Mouse (Mus musculus) liver, postnatal 0 days (tissue): ENCODE results near the gene Zfp940. TPM values are rescaled to one million over a fixed set of nuclear protein-coding genes. Genes with fewer than 3 reads are reported as not detected.
"Not testable (repeated sequence)": the region's sequence is repeated elsewhere in the genome, so short reads cannot be mapped to it uniquely, and the experiment has no call there.

Experiments
- ATAC-seq: fragments of 200-750 bp; cut with Nextera tagmentation; 2 replicates; pipeline ENCODE4 v1.8.0; 2017; ENCODE audit warnings: mild to moderate bottlenecking, moderate library complexity
- DNase-seq: peaks from one replicate; pipeline ENCODE4 v3.0.0-alpha.2; 2016
- H3K27ac ChIP-seq: fragments of 300-500 bp; sonication (generic); 2 replicates; pipeline ENCODE4 v1.5.1; 2014; ENCODE audit warnings: antibody characterized with exemption, moderate library complexity, mild to moderate bottlenecking, low read depth
- H3K27me3 ChIP-seq: fragments of 300-500 bp; sonication (generic); 2 replicates; pipeline ENCODE4 v1.6.1; 2014; ENCODE audit warnings: low read length, control low read depth, mixed read lengths; ENCODE audit not compliant: insufficient read depth
- H3K36me3 ChIP-seq: fragments of 300-500 bp; sonication (generic); replicated peaks from 2 replicates; pipeline ENCODE4 v1.6.1; 2014; ENCODE audit warnings: mild to moderate bottlenecking, control low read depth, low read length, moderate library complexity, mixed read lengths; ENCODE audit not compliant: insufficient read depth
- H3K4me1 ChIP-seq: fragments of 300-500 bp; sonication (generic); 2 replicates; pipeline ENCODE4 v1.6.1; 2014; ENCODE audit warnings: antibody characterized with exemption, mild to moderate bottlenecking, control low read depth; ENCODE audit not compliant: insufficient read depth
- H3K4me2 ChIP-seq: fragments of 300-500 bp; sonication (generic); 2 replicates; pipeline ENCODE4 v1.6.1; 2014; ENCODE audit warnings: low read depth, mild to moderate bottlenecking, low read length, moderate library complexity, mixed read lengths
- H3K4me3 ChIP-seq: fragments of 300-500 bp; sonication (generic); 2 replicates; pipeline ENCODE4 v1.5.1; 2014; ENCODE audit warnings: low read depth, low read length
- H3K9ac ChIP-seq: fragments of 300-500 bp; sonication (generic); replicated peaks from 2 replicates; pipeline ENCODE4 v1.6.1; 2014; ENCODE audit warnings: mild to moderate bottlenecking, moderate library complexity
- H3K9me3 ChIP-seq: fragments of 300-500 bp; sonication (generic); 2 replicates; pipeline ENCODE4 v1.6.1; 2016; ENCODE audit warnings: mild to moderate bottlenecking, control low read depth, low read length, mixed read lengths
- CTCF ChIP-seq: sonication (generic); IDR thresholded peaks from 2 replicates; pipeline ENCODE4 v1.5.1; 2016; ENCODE audit warnings: antibody characterized with exemption, low read depth
- EP300 ChIP-seq: IDR thresholded peaks from 2 replicates; pipeline ENCODE4 v1.6.1; 2016; ENCODE audit warnings: antibody characterized with exemption, low read depth, mild to moderate bottlenecking
- WGBS: fragments of 180-500 bp; shearing (Covaris S2); extraction: QIAGEN DNeasy Blood & Tissue Kit; methylation state at CpG from one replicate; pipeline ENCODE4 v1.1.7; 2014; ENCODE audit not compliant: insufficient replicate concordance; 5-methylcytosine and 5-hydroxymethylcytosine counted together
- polyA plus RNA-seq: library from polyadenylated mRNA; unstranded; fragments of >200 nt; fragmentation: Nextera tagmentation; extraction: Ambion mirVana; gene quantifications from 2 replicates; pipeline ENCODE4 v1.2.1, GENCODE M21; 2015

Gene Zfp940
- 0.39 and 0.42 TPM in 2 replicates for polyA plus RNA-seq

- DNase-seq (peak; percentile 80), ATAC-seq (peak; percentile 93)
- no peaks in the 10 kb centered on the region for H3K9me3 ChIP-seq
- H3K4me1 ChIP-seq = peaks cover 7% of the 10 kb centered on the region
- H3K27me3 ChIP-seq = no peaks in the 10 kb centered on the region
- TF ChIP-seq EP300 (no peak), CTCF (no peak)
- H3K4me2 ChIP-seq = peak within 1 kb of the TSS; percentile 93
- H3K36me3 ChIP-seq = no peaks in the 10 kb centered on the region
- peak within 1 kb of the TSS; percentile 64 for H3K4me3 ChIP-seq
- peak within 1 kb of the TSS; percentile 59 for H3K9ac ChIP-seq
- no peak within 1 kb of the TSS for H3K27ac ChIP-seq
- under 1% methylated on average over 21 of the region's 21 CpGs for WGBS
Measured at GRCm38 (mm10) chr7:29853219-29853842, at the start of gene Zfp940. Gene Zfp940, minus strand, starts transcription at chr7:29853669.

- WGBS = 85% methylated on average over 4 of the region's 4 CpGs
Measured at GRCm38 (mm10) chr7:29898351-29898750, 44.9 kb upstream of the Zfp940 start.

GRCm38 (mm10) chr7:29892756-29893155 is 39.3 kb upstream of the Zfp940 start:
- 95% methylated on average over 4 of the region's 4 CpGs for WGBS
- H3K36me3 ChIP-seq = peaks cover 38% of the 10 kb centered on the region
- H3K27me3 ChIP-seq = no peaks in the 10 kb centered on the region
- H3K4me1 ChIP-seq = no peaks in the 10 kb centered on the region
- no peak overlapping the region for H3K27ac ChIP-seq
- no peak overlapping the region for H3K4me2 ChIP-seq
- no peak overlapping the region for H3K9ac ChIP-seq
- no peak for ATAC-seq
- DNase-seq = no peak
- no peak overlapping the region for H3K4me3 ChIP-seq
- TF ChIP-seq EP300 (no peak), CTCF (no peak)
- H3K9me3 ChIP-seq = peaks cover 37% of the 10 kb centered on the region

More at GRCm38 (mm10) chr7:29898351-29898750, 44.9 kb upstream of the Zfp940 start:
- Histone ChIP-seq H3K9me3 (peaks cover 32% of the 10 kb centered on the region), H3K4me3 (no peak overlapping the region), H3K27me3 (no peaks in the 10 kb centered on the region), H3K4me2 (no peak overlapping the region), H3K36me3 (peaks cover 58% of the 10 kb centered on the region), H3K4me1 (no peaks in the 10 kb centered on the region), H3K27ac (no peak overlapping the region), H3K9ac (no peak overlapping the region)
- DNase-seq = no peak
- TF ChIP-seq CTCF (peak; percentile 17; the same call in 1 of the 2 replicates), EP300 (no peak)
- no peak for ATAC-seq

GRCm38 (mm10) chr7:29890501-29890900 is 37.0 kb upstream of the Zfp940 start:
- H3K4me1 ChIP-seq = no peaks in the 10 kb centered on the region
- H3K27ac ChIP-seq = no peak overlapping the region
- no peaks in the 10 kb centered on the region for H3K27me3 ChIP-seq
- DNase-seq = no peak
- WGBS = 85% methylated on average over 7 of the region's 7 CpGs
- no peak overlapping the region for H3K4me3 ChIP-seq
- no peak overlapping the region for H3K4me2 ChIP-seq
- peaks cover 23% of the 10 kb centered on the region for H3K36me3 ChIP-seq
- no peak for ATAC-seq
- no peak for TF ChIP-seq EP300
- TF ChIP-seq CTCF = no peak
- no peak overlapping the region for H3K9ac ChIP-seq
- H3K9me3 ChIP-seq = peaks cover 40% of the 10 kb centered on the region

GRCm38 (mm10) chr7:29880916-29881315 is 27.4 kb upstream of the Zfp940 start:
- no peak overlapping the region for H3K4me3 ChIP-seq
- TF ChIP-seq CTCF (no peak), EP300 (no peak)
- no peaks in the 10 kb centered on the region for H3K36me3 ChIP-seq
- H3K27ac ChIP-seq = no peak overlapping the region
- no peak overlapping the region for H3K4me2 ChIP-seq
- WGBS = 85% methylated on average over 7 of the region's 7 CpGs
- H3K9me3 ChIP-seq = peaks cover 9% of the 10 kb centered on the region
- no peak overlapping the region for H3K9ac ChIP-seq
- ATAC-seq (no peak), DNase-seq (no peak)
- H3K4me1 ChIP-seq = no peaks in the 10 kb centered on the region
- no peaks in the 10 kb centered on the region for H3K27me3 ChIP-seq

GRCm38 (mm10) chr7:29880056-29880455 is 26.6 kb upstream of the Zfp940 start:
- no peaks in the 10 kb centered on the region for H3K4me1 ChIP-seq
- peaks cover 5% of the 10 kb centered on the region; the same call in 1 of the 2 replicates for H3K36me3 ChIP-seq
- no peak for TF ChIP-seq CTCF
- TF ChIP-seq EP300 = no peak
- H3K4me2 ChIP-seq = no peak overlapping the region
- no peak overlapping the region for H3K27ac ChIP-seq
- H3K4me3 ChIP-seq = no peak overlapping the region
- WGBS = 84% methylated on average over 7 of the region's 7 CpGs
- H3K9ac ChIP-seq = no peak overlapping the region
- H3K9me3 ChIP-seq = peaks cover 12% of the 10 kb centered on the region
- no peak for ATAC-seq
- H3K27me3 ChIP-seq = no peaks in the 10 kb centered on the region
- no peak for DNase-seq

GRCm38 (mm10) chr7:29877561-29877960 is 24.1 kb upstream of the Zfp940 start:
- Histone ChIP-seq H3K9me3 (peaks cover 24% of the 10 kb centered on the region), H3K36me3 (peaks cover 11% of the 10 kb centered on the region; the same call in 1 of the 2 replicates)
- not testable (repeated sequence) for DNase-seq, H3K27ac ChIP-seq, H3K9ac ChIP-seq, H3K4me3 ChIP-seq, H3K4me2 ChIP-seq, ATAC-seq, H3K4me1 ChIP-seq, H3K27me3 ChIP-seq
- 84% methylated on average over 9 of the region's 9 CpGs for WGBS
